Mouse (Mus musculus) heart, adult 2 months (tissue): ENCODE measurements around the gene Gm20388. TPM values are rescaled to one million over a fixed set of nuclear protein-coding genes. Genes with fewer than 3 reads are reported as not detected.

Experiments
- DNase-seq, 2 experiments: peaks; one replicate each; pipeline ENCODE4 v3.0.0; 2021
- H3K27ac ChIP-seq: fragments of 200-600 bp; 2 replicates; pipeline ENCODE4 v1.8.1; 2022
- H3K27me3 ChIP-seq: fragments of 200-500 bp; 2 replicates; pipeline ENCODE4 v1.6.1; 2012; ENCODE audit warnings: mild to moderate bottlenecking, low read length, inconsistent platforms, mixed read lengths; ENCODE audit not compliant: control insufficient read depth, insufficient read depth
- H3K36me3 ChIP-seq: fragments of 200-500 bp; 2 replicates; pipeline ENCODE4 v1.6.1; 2012; ENCODE audit warnings: low read length, inconsistent platforms; ENCODE audit not compliant: control insufficient read depth, insufficient read depth
- H3K4me1 ChIP-seq: fragments of 200-500 bp; 2 replicates; pipeline ENCODE4 v1.6.1; 2011; ENCODE audit warnings: low read length; ENCODE audit not compliant: control insufficient read depth, insufficient read depth
- H3K4me3 ChIP-seq: fragments of 200-600 bp; 2 replicates; pipeline ENCODE4 v1.8.1; 2022
- H3K79me2 ChIP-seq: fragments of 200-500 bp; replicated peaks from 2 replicates; pipeline ENCODE4 v1.6.1; 2012; ENCODE audit warnings: mild to moderate bottlenecking, inconsistent platforms, low read length, moderate library complexity, mixed read lengths; ENCODE audit not compliant: control insufficient read depth, insufficient read depth
- H3K9ac ChIP-seq: fragments of 200-500 bp; 2 replicates; pipeline ENCODE4 v1.6.1; 2012; ENCODE audit warnings: low read depth, mild to moderate bottlenecking, control low read depth, inconsistent platforms, low read length, mixed read lengths
- CTCF ChIP-seq: fragments of 200-600 bp; IDR thresholded peaks from 2 replicates; pipeline ENCODE4 v1.8.1; 2022; ENCODE audit warnings: antibody characterized with exemption, mild to moderate bottlenecking, moderate library complexity
- EP300 ChIP-seq: fragments of 200-500 bp; IDR thresholded peaks from 2 replicates; pipeline ENCODE4 v1.6.1; 2011; ENCODE audit warnings: low read depth, low read length, control low read depth; ENCODE audit not compliant: insufficient read depth
- POLR2A ChIP-seq: fragments of 200-500 bp; IDR thresholded peaks from 2 replicates; pipeline ENCODE4 v1.6.1; 2011; ENCODE audit warnings: mild to moderate bottlenecking, low read depth, low read length, control low read depth; ENCODE audit not compliant: insufficient read depth
- WGBS: fragments of 180-500 bp; shearing (Covaris S2); methylation state at CpG from one replicate; pipeline ENCODE4 v1.1.7; 2018; 5-methylcytosine and 5-hydroxymethylcytosine counted together
- intact Hi-C: fragments of 180-260 bp; cut with DNase I; formaldehyde crosslinking; loops from one replicate; pipeline ENCODE4 v1.15.1; 2025
- polyA plus RNA-seq: library from polyadenylated mRNA; depleted of rRNA; stranded (reverse); fragments of >200 nt; gene quantifications from 2 replicates; pipeline ENCODE4 v1.2.3, GENCODE M21; 2012
- total RNA-seq, 2 experiments: library from RNA; stranded (reverse); gene quantifications; 2 replicates each; pipeline ENCODE4 v1.2.3; 2021

Gene Gm20388
- total and polyA plus RNA-seq, 3 experiments: 1.8 to 32.3 TPM; not detected in 1

GRCm38 (mm10) chr8:122262835-122263234, 2352.2 kb downstream of the Gm20388 start:
- Histone ChIP-seq H3K9ac (no peak overlapping the region), H3K79me2 (no peaks in the 10 kb centered on the region), H3K4me1 (0 out of 2 replicates have a peak, but pooled peaks cover 2% of the 10 kb centered on the region), H3K4me3 (no peak overlapping the region), H3K27me3 (no peaks in the 10 kb centered on the region), H3K27ac (no peak overlapping the region), H3K36me3 (no peaks in the 10 kb centered on the region)
- no peak for DNase-seq
- intact Hi-C loops: no loop called here
- 78% methylated on average over 16 of the region's 16 CpGs for whole genome bisulfite sequencing
- TF ChIP-seq POLR2A: no peak
- TF ChIP-seq EP300: no peak
- TF ChIP-seq CTCF: no peak

DNA sequence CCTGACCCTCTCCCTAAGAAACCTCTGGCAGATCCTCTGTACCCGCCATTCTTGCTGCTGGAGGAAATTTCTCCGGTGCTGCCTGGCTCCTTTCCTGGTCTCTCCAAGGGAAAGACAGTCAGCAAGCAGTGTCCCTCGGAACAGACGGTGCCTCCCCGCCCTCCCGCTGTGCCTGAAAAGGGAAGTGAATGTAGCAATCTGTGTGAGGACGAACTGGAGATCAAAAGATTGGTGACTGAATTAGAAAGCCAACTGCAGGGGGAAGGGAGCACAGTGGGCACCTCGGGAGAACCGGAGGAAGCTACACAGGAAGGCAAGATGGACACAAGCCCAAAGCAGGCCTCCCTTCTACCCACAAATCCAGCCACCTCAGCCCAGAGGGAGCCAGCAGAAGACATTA, 2353.6 kb downstream of the Gm20388 start:
- intact Hi-C loops: no loop called here

GRCm38 (mm10) chr8:122265522-122265921, 2354.9 kb downstream of the Gm20388 start:
- no peak overlapping the region for H3K27ac ChIP-seq
- H3K36me3 ChIP-seq: no peaks in the 10 kb centered on the region
- no peak overlapping the region for H3K4me3 ChIP-seq
- 0 out of 2 replicates have a peak, but pooled peaks cover 2% of the 10 kb centered on the region for H3K4me1 ChIP-seq
- no peaks in the 10 kb centered on the region for H3K27me3 ChIP-seq
- WGBS: 83% methylated on average over 8 of the region's 8 CpGs
- no peak overlapping the region for H3K9ac ChIP-seq
- H3K79me2 ChIP-seq: no peaks in the 10 kb centered on the region
- no peak for DNase-seq
- no peak for TF ChIP-seq POLR2A
- no peak for TF ChIP-seq EP300
- TF ChIP-seq CTCF: no peak
- intact Hi-C loops: no loop called here

More for the DNA sequence above, 2353.6 kb downstream of the Gm20388 start:
- H3K4me3 ChIP-seq: no peak overlapping the region
- WGBS: 45% methylated on average over 9 of the region's 9 CpGs
- H3K36me3 ChIP-seq: no peaks in the 10 kb centered on the region
- H3K4me1 ChIP-seq: 0 out of 2 replicates have a peak, but pooled peaks cover 2% of the 10 kb centered on the region
- no peak overlapping the region for H3K9ac ChIP-seq
- no peak for DNase-seq
- peak overlapping the region; percentile 17 for H3K27ac ChIP-seq
- H3K79me2 ChIP-seq: no peaks in the 10 kb centered on the region
- TF ChIP-seq POLR2A (no peak), CTCF (no peak), EP300 (no peak)
- H3K27me3 ChIP-seq: no peaks in the 10 kb centered on the region

DNA sequence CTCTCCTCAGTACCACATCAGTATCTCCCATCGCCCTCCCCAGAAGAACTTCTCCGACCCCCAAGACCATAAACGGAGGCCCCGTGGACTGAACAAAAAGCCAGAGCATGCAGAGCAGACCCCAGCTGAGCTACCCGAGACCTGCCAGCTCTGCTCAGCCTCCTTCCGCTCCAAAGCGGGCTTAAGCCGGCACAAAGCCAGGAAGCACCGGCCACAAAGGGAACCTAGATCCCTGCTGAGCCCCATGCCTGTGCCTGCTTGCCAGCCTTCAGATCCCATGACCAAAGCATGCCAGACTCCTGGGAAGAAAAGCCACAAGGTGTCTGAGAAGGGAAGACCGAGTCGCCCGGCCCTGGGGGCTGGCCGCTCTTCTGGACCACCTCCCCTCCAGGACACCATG, 2356.2 kb downstream of the Gm20388 start:
- Histone ChIP-seq H3K27ac (no peak overlapping the region), H3K9ac (no peak overlapping the region), H3K4me1 (0 out of 2 replicates have a peak, but pooled peaks cover 2% of the 10 kb centered on the region), H3K27me3 (no peaks in the 10 kb centered on the region), H3K79me2 (no peaks in the 10 kb centered on the region), H3K4me3 (no peak overlapping the region), H3K36me3 (no peaks in the 10 kb centered on the region)
- DNase-seq: no peak
- intact Hi-C loops: no loop called here
- TF ChIP-seq POLR2A (no peak), EP300 (no peak), CTCF (no peak)
- WGBS: 67% methylated on average over 13 of the region's 13 CpGs

DNA sequence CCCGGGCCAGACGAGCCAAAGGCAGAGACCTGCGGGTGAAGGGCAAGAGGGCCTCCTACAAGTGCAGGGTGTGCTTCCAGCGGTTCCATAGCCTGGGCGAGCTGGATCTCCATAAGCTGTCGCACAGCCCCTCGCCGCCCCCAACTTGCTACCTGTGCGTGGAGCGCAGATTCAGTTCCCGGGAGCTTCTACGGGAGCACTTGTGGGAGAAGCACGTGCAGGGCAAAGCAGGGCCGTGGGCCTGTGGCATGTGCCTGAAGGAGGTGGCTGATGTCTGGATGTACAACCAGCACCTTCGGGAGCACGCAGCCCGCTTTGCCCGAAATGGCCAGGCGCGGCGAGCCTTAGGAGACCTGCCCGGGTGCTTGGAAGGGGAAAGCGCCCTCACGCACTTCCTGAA, 2358.2 kb downstream of the Gm20388 start:
- DNase-seq: no peak
- Histone ChIP-seq H3K9ac (no peak overlapping the region), H3K4me1 (0 out of 2 replicates have a peak, but pooled peaks cover 1% of the 10 kb centered on the region), H3K4me3 (peak overlapping the region; percentile 38; the same call in 1 of the 2 replicates), H3K36me3 (no peaks in the 10 kb centered on the region), H3K27me3 (no peaks in the 10 kb centered on the region), H3K27ac (no peak overlapping the region), H3K79me2 (no peaks in the 10 kb centered on the region)
- intact Hi-C loops: loop anchor here (2.0 kb wide), 1 partner anchor 290 kb away; no protein-coding TSS in a partner anchor
- no peak for TF ChIP-seq POLR2A
- no peak for TF ChIP-seq CTCF
- no peak for TF ChIP-seq EP300
- 72% methylated on average over 24 of the region's 24 CpGs for WGBS

- Histone ChIP-seq H3K27me3 (no peaks in the 10 kb centered on the region), H3K79me2 (no peaks in the 10 kb centered on the region), H3K4me3 (peak overlapping the region; percentile 38; the same call in 1 of the 2 replicates), H3K9ac (peak overlapping the region; percentile 8; the same call in 1 of the 2 replicates), H3K27ac (no peak overlapping the region), H3K4me1 (no peaks in the 10 kb centered on the region), H3K36me3 (no peaks in the 10 kb centered on the region)
- intact Hi-C loops: loop anchor here (2.0 kb wide), 1 partner anchor 291 kb away; no protein-coding TSS in a partner anchor
- DNase-seq: peak; percentile 71 to 81
- TF ChIP-seq CTCF: peak; percentile 90
- TF ChIP-seq POLR2A: no peak
- 0 out of 2 replicates have a peak, but pooled peaks have one; percentile 8 for TF ChIP-seq EP300
- 10% methylated on average over 21 of the region's 21 CpGs for WGBS
These were observed 2358.8 kb downstream of the Gm20388 start for GRCm38 (mm10) chr8:122269404-122269803.
